Mouse (Mus musculus) liver, adult 2 months (tissue): ENCODE results near the gene Galns.

Experiments
- CTCF ChIP-seq: fragments of 200-500 bp; IDR thresholded peaks from 2 replicates; pipeline ENCODE4 v1.5.1; 2011; ENCODE audit warnings: low read depth, low read length, control low read depth
- POLR2A ChIP-seq: fragments of 200-500 bp; IDR thresholded peaks from 2 replicates; pipeline ENCODE4 v1.6.1; 2011; ENCODE audit warnings: low read length, control low read depth; ENCODE audit not compliant: insufficient read depth; ENCODE audit errors: extremely low read depth

DNA sequence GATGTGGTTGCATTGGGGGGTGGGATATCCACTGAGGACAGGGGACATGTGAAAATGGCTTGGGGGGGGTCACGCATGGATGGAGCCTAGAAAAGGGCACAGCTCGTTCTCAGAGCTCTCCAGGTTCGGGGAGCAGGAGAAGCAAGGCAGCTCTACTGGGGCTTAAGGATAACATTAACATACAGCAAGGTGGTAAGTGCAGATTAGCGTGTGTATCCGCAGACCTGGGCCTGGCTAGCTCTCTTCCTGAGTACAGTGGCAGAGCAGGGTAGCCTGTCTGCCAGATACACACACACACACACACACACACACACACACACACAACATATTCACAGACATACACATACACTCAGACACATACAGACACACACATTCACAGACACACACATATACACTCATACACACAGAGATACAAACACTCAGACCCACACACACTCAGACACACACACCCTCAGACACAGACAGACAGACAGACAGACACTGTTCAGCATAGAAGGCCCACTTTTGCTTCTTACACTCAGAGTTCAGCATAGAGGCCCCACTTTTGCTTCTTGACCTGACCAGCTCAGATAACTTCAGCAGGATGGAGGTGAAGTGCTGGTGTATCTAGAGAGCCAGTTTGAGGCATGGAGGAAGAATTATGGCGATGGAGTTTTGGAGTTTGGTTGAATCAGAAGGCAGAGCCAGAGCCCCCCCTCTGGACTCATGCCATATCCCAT, 7.6 kb upstream of the Galns start:
- TF ChIP-seq CTCF (no peak), POLR2A (no peak)
